Mouse (Mus musculus) subcutaneous adipose tissue, adult 2 months (tissue): ENCODE results near the gene Snap25. TPM values are rescaled to one million over a fixed set of nuclear protein-coding genes. Genes with fewer than 3 reads are reported as not detected.

Experiments
- polyA plus RNA-seq: library from polyadenylated mRNA; depleted of rRNA; stranded (reverse); fragments of >200 nt; gene quantifications from 2 replicates; pipeline ENCODE4 v1.2.3, GENCODE M21; 2012; ENCODE audit warnings: low replicate concordance; rRNA removed

Snap25 gene
- 0.11 TPM in 1 of 2 replicates, not detected in the other for polyA plus RNA-seq

GRCm38 (mm10) chr2:136713299-136713758 lies at the start of gene Snap25:
Snap25 (plus strand) TSS chr2:136713453.

Other genes with a start within 250 kb of the Snap25 start
- 17.0 and 58.0 TPM in 2 replicates for gene Ankef1, start 211.5 kb upstream of the Snap25 start, polyA plus RNA-seq
- not detected in 2 replicates for gene AL731706.2, start 172.2 kb downstream of the Snap25 start, polyA plus RNA-seq
- gene Slx4ip, start 177.8 kb downstream of the Snap25 start, polyA plus RNA-seq: 1.2 and 1.3 TPM in 2 replicates
- 6.7 and 13.4 TPM in 2 replicates for gene AL731706.1, start 177.9 kb downstream of the Snap25 start, polyA plus RNA-seq
- gene Mkks, start 177.9 kb downstream of the Snap25 start, polyA plus RNA-seq: 8.1 and 9.1 TPM in 2 replicates